Mouse (Mus musculus) monocyte, adult 5-6 weeks (primary cell): ENCODE data around the gene Plpp7. TPM values are rescaled to one million over a fixed set of nuclear protein-coding genes. Genes with fewer than 3 reads are reported as not detected.

Experiments used
- ATAC-seq: fragments of 153-309, 156-312 bp; replicated peaks from 2 replicates; pipeline ENCODE4 v1.8.0; 2017; ENCODE audit warnings: mild to moderate bottlenecking; ENCODE audit not compliant: low TSS enrichment, insufficient number of reproducible peaks, severe bottlenecking, poor library complexity, low FRiP score
- total RNA-seq: library from RNA; stranded (forward); fragments of 200-1000, 200-491, 200-594 nt; gene quantifications from 3 replicates; pipeline ENCODE4 v1.2.3, GENCODE M21; 2017

Gene Plpp7
- total RNA-seq, 1 experiment from 2014 or later = not detected

- no peak for ATAC-seq
Measured at GRCm38 (mm10) chr2:32129383-32130074, 34.2 kb downstream of the Plpp7 start.

GRCm38 (mm10) chr2:32130435-32130834, 35.1 kb downstream of the Plpp7 start:
- ATAC-seq = no peak; the same call in 1 of the 2 replicates

GRCm38 (mm10) chr2:32131205-32131834, 36.0 kb downstream of the Plpp7 start:
- no peak for ATAC-seq

- no peak for ATAC-seq
Measured at GRCm38 (mm10) chr2:32131866-32132566, 36.7 kb downstream of the Plpp7 start.

- ATAC-seq = peak; percentile 49
Measured at GRCm38 (mm10) chr2:32132567-32132992, 37.3 kb downstream of the Plpp7 start.

GRCm38 (mm10) chr2:32134039-32134438, 38.7 kb downstream of the Plpp7 start:
- ATAC-seq = peak; percentile 36; the same call in 1 of the 2 replicates

- peak; percentile 97 for ATAC-seq
Measured at GRCm38 (mm10) chr2:32137667-32138266, 42.4 kb downstream of the Plpp7 start.

- ATAC-seq = no peak
Measured at GRCm38 (mm10) chr2:32139377-32139776, 44.0 kb downstream of the Plpp7 start.

- no peak for ATAC-seq
Measured at GRCm38 (mm10) chr2:32140498-32140934, 45.2 kb downstream of the Plpp7 start.

GRCm38 (mm10) chr2:32141602-32142001, 46.3 kb downstream of the Plpp7 start:
- no peak for ATAC-seq

GRCm38 (mm10) chr2:32142368-32142767, 47.0 kb downstream of the Plpp7 start:
- no peak for ATAC-seq

GRCm38 (mm10) chr2:32144633-32145032, 49.3 kb downstream of the Plpp7 start:
- ATAC-seq = no peak

- ATAC-seq = no peak
Measured at GRCm38 (mm10) chr2:32146617-32147162, 51.4 kb downstream of the Plpp7 start.

- ATAC-seq = no peak
Measured at GRCm38 (mm10) chr2:32150135-32150534, 54.8 kb downstream of the Plpp7 start.

- 0 out of 2 replicates have a peak, but pooled peaks have one; percentile 20 for ATAC-seq
Measured at GRCm38 (mm10) chr2:32150562-32150923, 55.2 kb downstream of the Plpp7 start.

GRCm38 (mm10) chr2:32150924-32151659, 55.8 kb downstream of the Plpp7 start, which contains the start of gene Prrc2b:
Gene Prrc2b, plus strand, starts transcription at chr2:32151082.
- no peak for ATAC-seq

GRCm38 (mm10) chr2:32151660-32152366, 56.5 kb downstream of the Plpp7 start:
- ATAC-seq = peak; percentile 25
